Mouse (Mus musculus) c-Kit-positive CD71-negative TER-119-negative erythroid progenitor cells, embryonic 14.5 days (primary cell): ENCODE measurements at regions not wholly inside any gene's neighbourhood (a gene's known extent, or its start where the extent isn't known, plus 50 kb on each side); places are given as distances from the start of the nearest gene placed in this dataset.
"Not testable (repeated sequence)": the region's sequence is repeated elsewhere in the genome, so short reads cannot be mapped to it uniquely, and the experiment has no call there.

Source experiments
- DNase-seq: peaks from one replicate; pipeline ENCODE4 v3.0.0-alpha.2; 2013; ENCODE audit warnings: low read depth

DNA sequence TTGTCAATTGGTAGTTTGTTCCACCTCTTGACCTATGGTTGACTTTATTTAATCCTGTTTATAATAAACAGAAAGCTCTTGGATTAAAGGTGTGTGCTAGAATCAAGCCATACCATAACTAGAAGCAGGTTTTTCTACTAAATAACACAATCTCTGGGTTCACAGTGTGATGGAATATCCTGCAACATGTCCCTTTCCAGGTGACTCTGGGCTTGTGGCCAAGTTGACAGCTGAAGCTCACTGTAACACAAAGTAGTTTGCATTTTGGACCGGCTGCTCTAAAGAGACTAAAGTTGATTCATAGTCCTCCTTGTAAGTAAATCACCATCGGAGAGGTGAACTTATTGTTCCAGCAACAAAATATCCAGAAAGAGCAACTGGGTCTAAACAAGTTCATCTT lies 149.3 kb upstream of the Kctd3 start:
- DNase-seq, result no peak

- no peak for DNase-seq
Measured at GRCm38 (mm10) chr1:189154376-189154775, 146.7 kb upstream of the Kctd3 start.

DNA sequence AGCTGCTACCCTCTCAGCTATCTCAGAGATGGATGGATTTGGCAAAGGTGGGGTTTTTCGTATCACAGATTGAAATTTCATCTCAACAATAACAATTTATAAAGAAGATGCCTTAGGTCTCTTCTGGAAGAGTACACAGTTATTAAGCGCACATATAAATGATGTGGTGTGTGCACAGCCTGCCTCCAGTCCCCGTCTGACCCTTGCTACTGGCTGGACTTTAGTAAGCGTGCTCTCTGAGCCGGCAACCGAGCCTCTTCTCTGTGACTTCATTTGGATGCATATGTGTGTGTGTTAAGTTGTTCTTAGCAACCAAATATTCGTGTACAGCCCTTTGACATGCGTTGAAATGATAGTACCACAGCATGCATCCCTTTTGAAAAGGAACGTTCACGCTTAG lies 145.5 kb upstream of the Kctd3 start:
- no peak for DNase-seq

DNA sequence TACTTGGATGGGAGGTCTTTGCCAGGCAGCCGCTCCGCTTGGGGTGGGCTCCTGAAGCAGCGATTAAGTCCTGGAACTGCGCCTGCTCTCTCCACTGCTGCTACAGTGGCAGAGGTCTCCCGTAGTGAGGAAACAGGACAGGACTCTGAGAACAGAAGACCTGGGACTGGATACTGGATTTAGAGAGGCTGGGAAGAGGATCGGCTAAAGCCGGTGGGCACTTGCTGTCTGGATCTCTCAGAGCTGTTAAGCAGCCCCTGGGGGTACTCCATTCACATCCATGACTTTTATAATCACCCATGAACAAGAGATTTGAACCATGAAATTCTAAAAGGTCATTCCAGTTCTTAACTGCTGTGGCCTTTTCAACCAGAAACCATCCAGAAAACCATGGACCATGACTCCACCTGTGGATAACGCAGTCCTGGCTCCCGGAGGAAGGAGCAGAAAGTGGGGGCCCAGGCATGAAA lies 135.4 kb upstream of the Kctd3 start:
- DNase-seq, result no peak

DNA sequence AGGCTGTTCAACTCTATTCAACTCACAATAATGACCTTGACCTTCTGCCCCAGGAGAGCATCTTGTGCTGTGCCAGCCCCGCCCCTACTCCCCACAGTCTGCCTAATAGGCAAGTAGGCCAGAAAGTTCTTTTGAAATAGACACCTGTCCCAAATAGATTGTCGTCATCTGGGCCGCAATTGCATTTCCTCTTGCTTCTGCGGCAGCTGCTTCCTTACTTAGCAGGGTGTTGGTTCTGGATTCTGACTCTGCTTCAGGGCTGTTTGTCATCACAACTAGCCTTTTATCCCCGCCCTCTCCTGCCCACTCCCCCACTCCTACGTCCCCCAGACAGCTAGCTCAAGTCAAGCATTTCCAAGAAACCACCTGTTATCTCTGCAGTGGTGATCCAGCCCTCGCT lies 134.9 kb upstream of the Kctd3 start:
- DNase-seq, result no peak

GRCm38 (mm10) chr1:189141694-189142093 lies 134.1 kb upstream of the Kctd3 start:
- DNase-seq, result no peak

- DNase-seq, result no peak
Measured at GRCm38 (mm10) chr1:189136731-189137385, 129.2 kb upstream of the Kctd3 start.

DNA sequence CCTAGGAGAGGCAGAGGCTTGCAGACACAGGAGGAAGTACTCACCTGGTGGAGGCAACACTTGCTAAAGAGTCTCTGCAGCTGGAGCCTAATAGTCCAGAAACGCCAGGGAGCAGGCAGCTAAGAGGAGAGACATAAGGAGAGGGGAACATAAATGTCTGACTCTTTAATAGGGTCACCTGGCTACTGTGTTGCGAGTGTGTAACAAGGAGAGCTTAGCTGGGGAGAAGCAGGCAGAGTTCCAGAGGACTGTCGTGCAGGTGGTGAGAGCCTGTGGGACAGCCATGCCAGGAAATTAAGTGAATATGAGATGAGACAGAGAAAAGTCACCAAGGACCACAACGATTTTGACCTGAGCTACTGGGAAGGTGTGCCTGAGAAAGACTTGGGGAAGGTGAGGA lies 128.2 kb upstream of the Kctd3 start:
- DNase-seq, result no peak

DNA sequence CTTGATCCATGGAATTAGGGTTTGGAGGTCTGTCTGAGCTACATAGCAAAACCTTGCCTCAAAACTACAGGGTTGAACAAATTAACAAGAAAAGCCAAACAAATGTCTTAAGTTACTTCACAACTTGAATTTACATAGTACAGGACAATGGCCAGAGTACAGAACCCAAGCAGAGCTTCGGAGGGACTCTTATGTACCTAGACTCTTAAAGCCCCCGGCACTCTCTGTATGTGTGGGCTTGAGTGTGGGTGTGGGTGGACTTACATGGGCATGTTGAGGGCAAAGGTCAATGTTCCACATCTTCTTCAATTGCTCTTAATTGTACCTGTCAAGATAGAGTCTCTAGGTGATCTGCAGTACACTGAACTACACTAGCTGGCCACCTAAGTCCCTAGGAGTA lies 121.1 kb upstream of the Kctd3 start:
- DNase-seq, result no peak

DNA sequence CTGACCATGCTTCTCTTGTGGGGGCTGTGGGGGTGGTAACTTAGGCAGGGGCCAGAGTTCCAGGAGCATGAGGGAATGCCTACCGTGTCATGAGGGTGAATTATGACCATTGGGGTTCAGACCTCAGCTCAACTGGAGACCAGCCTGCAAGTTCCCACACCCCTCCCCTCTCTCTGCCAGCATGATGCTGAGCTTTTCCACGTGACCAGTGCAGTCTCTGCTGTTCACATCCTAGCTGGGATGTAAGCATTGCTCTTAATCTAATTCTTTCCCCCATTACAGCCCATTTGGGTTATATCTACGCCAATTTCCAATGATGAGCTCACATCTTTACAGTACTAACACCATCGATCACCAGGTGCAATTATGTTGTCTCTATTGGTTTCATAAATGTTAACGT lies 120.6 kb upstream of the Kctd3 start:
- not testable (repeated sequence) for DNase-seq

DNA sequence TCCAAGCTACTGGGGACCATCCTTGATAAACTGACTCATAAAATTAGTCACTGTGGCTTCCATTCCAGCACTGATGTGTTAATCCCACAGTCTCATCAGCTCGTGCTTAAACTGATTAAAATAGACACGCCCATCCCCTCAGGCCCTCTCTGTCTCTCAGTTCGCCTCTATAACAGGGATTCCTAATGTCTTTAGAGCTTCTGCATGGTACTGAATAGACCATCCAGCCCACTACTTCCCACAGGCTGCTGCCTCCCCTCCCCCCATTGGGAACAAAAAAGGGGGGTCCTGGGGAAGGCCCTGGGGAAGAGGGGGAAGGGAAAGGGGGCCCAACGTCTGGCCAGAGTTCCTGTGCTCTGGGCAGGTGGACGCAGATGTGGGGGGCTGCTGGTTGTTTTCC lies 119.7 kb upstream of the Kctd3 start:
- DNase-seq, result no peak

GRCm38 (mm10) chr1:189119941-189120735 lies 112.5 kb upstream of the Kctd3 start:
- DNase-seq, result no peak

DNA sequence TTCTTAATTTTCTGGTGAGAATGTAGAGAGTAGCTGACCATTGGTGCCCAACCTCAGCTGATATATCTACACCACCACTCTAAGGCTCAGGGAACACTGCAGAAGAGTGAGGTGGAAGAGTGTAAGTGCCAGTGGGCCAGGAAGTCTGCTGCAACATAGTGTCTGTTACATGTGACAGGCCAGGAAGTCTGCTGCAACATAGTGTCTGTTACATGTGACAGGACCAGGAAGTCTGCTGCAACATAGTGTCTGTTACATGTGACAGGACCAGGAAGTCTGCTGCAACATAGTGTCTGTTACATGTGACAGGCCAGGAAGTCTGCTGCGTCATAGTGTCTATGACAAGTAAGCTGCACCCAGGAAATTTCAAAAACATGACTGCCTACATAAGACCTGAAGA lies 111.4 kb upstream of the Kctd3 start:
- DNase-seq, result not testable (repeated sequence)

- no peak for DNase-seq
Measured at GRCm38 (mm10) chr1:189118582-189118981, 110.9 kb upstream of the Kctd3 start.

DNA sequence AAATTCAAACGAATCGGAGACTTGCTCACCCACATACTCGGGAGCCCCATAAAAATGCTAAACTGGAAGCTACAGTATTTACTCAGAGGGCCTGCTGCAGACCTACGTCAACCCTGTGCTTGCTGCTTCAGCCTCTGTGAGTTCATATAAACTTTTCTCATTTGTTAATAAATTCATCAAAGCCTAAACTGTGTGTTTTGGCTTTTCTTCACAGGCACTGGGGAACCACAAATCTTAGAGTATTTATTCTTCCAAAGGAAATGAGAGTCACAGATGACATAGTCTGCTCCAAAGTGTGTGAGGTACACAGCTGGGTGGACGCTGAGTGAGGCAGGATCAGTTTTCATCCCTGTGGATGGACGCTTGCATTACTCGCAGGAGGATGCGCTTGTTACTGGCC lies 108.3 kb upstream of the Kctd3 start:
- no peak for DNase-seq

DNA sequence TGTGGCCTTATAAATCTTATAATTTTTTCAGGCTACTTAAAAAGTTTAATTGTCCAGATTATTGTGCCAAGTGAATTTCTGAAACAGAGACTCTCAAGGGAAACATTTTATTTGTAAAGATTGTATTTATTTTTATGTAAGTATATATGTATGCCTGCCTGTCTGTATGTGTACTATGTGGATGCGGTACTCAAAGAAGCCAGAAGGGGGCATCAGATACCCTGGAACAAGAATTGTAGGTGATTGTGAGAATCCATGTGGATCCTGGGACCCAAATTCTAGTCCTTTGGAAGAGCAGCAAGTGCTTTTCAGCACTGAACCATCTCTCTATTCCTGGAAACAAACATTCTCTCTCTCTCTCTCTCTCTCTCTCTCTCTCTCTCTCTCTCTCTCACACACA lies 107.6 kb upstream of the Kctd3 start:
- DNase-seq, result no peak

GRCm38 (mm10) chr1:189108260-189109035 lies 100.8 kb upstream of the Kctd3 start:
- DNase-seq, result no peak

- DNase-seq, result no peak
Measured at GRCm38 (mm10) chr1:189107841-189108240, 100.2 kb upstream of the Kctd3 start.

GRCm38 (mm10) chr1:189107156-189107555 lies 99.5 kb upstream of the Kctd3 start:
- DNase-seq, result no peak

DNA sequence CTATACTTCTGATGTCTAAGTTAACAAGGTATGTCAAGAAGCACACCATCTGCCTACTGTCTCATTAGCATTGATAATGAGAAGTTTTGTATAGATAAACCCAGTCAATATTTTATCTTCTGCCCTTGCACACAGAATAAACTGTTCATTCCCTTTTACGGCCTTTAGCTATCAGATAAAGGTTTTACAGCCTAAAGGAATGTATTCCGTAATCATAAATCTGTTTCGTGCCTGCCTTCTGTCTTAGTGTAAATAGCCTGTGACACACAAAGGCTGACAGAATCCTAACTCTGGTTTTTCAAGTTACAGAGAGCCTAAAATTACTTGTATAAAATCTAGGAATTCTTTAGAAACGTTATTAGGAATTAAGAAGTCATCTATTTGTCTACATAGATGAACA lies 97.6 kb upstream of the Kctd3 start:
- DNase-seq, result no peak

DNA sequence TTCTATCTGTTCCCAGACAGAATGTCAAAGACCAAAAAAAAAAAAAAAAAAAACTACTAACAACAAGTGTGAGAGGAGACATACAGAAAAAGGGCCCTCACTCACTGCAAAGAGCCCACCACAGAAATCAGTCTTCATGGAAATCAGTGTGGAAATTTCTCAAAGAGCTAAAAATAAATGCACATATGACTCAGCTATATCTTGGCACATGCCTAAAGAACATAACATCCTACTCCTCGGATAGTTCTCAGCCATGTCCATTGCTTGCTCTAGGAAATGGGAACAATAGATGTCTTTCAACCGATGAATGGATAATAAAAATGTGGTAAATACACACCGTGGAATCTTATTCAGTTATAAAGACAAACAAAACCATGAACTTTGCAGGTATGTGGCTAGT lies 95.1 kb upstream of the Kctd3 start:
- no peak for DNase-seq

DNA sequence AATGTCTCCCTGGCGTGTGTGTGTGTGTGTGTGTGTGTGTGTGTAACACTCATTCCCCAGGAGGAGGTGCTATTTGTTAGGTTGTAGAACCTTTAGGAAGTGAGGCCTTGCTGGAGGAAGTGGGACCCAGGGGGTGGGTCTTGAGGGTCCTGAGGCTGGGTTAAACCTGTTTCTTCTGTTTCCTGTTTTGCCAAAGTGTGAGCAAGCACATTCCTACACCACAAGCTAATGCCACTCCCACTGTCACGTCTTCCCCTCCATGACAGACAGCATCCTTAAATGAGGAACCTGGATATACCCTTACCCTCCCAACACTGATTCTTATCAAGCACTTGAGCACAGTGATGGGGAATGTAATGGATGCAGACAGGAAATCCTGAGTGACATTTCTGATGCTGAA lies 91.5 kb upstream of the Kctd3 start:
- DNase-seq, result no peak

GRCm38 (mm10) chr1:189092819-189093218 lies 85.2 kb upstream of the Kctd3 start:
- DNase-seq, result no peak
